Mouse (Mus musculus) right cerebral cortex, postnatal 4 days (tissue): ENCODE results near the gene Grcc10.

Experiments
- DNase-seq: peaks from one replicate; pipeline ENCODE4 v3.0.0-alpha.2; 2022

The Grcc10 gene

GRCm38 (mm10) chr6:124740888-124741761 is at the start of gene Grcc10:
Gene Grcc10, minus strand, starts transcription at chr6:124741374.
- DNase-seq, result peak; percentile 82

DNA sequence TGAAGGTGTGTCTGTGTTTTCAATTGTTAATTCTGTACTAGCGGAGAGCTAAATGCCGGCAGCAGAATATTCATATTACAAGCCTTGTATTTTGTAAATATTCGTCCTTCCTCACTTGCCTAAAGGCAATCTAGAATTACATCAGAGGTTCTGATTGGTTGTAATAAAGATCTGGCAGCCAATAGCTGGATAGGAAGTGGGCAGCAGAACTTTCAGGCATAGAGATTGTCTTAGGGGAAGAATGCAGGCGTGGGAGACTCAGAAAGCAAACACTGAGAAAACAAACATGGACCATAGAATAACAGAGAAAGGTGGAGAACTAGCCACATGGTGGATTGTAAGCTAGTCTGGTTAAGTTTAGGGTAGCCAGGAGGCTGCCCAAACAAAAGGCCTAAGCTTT is 48.9 kb upstream of the Grcc10 start:
- DNase-seq, result no peak

DNA sequence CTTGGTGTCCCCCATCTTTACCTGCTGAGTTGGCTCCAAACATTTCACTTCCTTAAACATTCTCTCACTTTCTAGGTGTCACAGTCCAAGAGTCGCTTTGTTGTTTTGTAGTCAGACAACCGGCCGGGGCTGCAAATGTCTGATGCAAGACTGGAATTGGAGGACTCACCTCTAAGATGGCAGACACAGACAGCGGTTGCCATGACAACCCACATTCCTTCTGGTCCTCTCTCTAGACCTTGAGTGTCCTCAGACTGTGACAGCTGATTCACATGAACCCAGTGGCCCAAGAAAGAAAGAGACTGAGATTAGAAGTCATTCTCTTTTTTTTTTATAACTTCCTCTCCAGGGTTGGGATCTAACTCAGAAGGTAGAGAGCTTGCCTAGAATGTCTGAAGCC is 48.3 kb upstream of the Grcc10 start:
- no peak for DNase-seq

DNA sequence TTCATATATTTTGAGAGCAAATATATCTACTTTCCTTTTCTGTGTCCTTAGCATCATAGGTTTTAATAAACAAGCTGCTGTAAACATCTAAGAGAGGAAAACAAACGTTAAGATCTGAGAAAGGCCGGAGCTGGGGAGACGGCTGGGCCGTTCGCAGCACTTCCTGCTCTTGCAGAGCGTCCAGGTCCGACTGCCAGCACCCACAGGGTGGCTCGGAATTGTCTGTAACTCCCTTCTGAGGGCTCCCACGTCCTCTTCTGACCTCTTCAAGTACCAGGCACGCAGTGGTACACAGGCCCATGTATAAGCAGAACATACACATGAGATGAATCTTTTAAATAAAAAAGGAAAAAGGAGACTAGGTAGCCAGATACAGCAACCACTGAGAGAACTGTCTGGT is 46.5 kb upstream of the Grcc10 start:
- no peak for DNase-seq

DNA sequence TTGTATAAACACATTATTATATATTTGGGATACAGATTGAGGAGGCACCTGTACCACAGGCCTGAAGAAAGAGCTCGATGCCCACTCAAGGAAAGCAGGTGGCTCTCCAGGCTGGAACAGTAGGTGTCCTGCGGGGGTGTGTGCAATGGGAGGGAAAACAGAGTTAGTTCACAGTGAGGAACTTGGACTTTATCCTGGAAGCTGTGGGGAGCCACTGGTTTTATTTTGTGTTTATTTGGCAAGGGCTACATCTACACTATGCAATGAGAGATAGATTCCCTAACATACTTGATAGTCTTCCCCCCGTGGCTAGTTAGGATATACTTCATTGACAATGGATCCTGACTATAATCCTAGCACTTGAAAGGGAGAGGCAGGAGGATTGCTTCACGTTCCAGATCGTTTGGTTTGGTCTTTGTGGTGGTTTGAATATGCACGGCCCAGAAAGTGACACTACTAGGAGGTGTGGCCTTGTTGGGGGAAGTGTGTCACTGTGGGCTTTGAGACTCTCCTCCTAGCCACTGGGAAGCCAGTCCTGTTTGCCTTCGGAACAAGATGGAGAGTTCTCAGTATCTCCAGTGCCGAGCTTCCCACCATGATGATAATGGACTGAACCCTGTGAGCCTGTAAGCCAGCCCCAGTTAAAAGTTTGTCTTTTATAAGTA is 45.7 kb upstream of the Grcc10 start:
- DNase-seq, result no peak

DNA sequence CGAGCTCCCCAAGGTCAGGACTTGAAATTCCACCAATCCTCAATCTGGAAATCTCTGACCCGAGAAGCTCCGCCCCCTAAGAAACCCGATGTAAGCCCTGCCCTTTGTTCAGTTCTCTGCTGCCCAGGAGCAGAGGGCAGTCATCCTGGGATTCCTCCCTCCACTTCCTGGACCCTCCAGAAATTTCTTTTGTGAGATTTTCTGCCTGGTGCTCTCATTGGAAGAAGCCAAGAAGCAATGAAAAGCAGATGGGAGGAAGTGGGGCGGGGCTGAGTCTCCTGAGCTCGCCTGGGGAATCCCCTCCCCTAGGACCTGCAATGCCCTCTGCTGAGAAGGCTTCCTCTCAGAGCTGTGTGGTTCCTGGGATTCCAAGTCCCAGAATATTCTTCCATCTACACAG is 41.3 kb upstream of the Grcc10 start:
- no peak for DNase-seq

DNA sequence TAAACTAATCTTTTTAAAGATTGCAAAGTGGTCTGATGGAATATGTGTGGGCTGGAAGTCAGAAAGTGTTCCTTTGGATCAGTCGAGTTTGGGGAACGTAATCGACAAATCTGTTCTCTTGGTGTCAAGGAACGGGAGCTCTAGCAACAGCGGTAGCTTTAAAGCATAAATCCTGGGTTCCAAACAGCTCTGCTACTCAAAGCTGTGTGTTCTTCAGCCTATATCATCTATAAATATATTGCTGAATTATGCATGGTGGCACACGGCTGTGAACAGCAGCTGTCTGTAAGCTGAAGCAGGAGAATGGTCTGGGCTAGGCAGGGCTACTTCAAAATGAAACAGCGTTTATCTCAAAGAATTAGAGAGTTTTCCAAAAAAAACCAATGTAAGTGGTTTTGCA is 39.7 kb upstream of the Grcc10 start:
- no peak for DNase-seq

DNA sequence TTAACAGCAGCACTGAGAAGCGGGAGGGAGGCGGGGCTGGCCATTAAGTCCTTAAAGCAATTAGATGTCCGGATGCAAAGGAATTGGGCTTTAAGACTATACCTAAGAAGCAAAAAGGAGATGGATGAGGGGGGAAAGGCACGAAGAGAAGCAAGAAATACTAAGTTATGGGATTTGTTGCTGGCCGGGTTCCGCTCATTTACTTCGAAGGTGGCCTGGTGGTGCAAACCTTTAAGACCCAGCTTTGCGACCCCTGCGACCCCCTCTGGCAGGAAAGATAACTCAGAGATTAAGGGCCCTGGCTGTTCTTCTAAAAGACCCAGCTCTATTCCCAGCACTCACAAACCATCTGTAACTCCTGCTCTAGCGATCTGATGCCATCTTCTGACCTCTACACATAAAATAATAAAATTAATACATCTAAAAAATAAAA is 38.8 kb upstream of the Grcc10 start:
- no peak for DNase-seq

DNA sequence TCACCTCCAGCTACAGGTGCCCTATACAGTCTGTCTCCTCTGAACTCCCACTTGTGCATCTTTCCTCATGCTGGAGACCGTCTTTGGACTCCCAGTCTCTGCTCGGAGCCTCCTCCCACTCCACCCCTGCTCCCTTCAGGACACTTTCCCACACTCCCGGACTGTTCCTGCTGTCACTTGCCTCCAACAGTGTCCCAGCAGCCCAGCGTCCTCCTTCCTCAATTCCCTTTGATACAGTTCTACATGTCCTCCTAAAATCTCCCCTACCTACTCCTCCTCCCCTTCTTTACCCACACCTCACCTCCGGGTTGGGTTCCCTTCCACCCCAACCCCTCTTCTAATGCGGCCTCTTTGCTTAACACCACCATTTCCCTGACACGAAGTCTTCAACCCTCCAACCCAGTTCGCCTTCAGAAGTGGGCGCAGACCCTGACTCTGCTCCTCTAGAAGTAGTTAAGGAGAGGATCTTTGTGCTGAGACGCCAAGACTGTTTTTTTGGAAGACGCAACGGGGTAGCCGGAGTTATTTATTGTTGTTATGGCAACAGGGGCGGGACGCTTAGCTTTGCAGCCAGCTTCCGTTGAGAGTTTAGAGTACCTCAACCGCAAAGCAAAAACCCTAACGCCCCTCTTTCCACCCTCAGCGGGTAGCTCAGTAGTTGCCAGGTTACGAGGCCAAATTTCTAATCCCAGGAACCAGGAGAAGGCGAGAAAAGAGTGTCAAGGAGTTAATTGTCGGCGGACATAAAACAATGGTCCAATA is 38.2 kb upstream of the Grcc10 start, which contains the start of gene Lrrc23:
TSS of gene Lrrc23 (minus strand) at position 506 of the 762 bp plus-strand sequence.
- DNase-seq, result no peak

DNA sequence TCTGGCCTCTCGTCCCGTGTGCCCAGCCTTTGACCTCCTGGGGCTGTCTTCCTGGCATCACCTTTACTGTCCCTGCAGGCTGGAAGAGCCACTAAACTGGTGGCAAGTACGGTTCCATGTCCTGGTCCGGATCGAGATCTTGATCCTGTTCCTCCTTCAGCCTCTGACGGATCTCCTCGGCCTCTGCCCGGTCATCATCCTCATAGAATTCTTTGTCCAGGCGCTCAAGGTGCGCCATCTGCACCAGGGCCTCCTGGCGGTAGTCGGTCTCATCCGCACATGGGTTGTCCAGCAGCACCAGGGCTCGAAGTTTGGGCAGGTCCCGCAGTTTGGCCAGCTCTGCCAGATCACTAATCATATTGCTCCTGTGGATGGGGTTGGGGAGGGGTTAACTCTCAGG is 29.3 kb upstream of the Grcc10 start:
- DNase-seq, result no peak

GRCm38 (mm10) chr6:124770013-124770412 is 28.8 kb upstream of the Grcc10 start:
- no peak for DNase-seq

DNA sequence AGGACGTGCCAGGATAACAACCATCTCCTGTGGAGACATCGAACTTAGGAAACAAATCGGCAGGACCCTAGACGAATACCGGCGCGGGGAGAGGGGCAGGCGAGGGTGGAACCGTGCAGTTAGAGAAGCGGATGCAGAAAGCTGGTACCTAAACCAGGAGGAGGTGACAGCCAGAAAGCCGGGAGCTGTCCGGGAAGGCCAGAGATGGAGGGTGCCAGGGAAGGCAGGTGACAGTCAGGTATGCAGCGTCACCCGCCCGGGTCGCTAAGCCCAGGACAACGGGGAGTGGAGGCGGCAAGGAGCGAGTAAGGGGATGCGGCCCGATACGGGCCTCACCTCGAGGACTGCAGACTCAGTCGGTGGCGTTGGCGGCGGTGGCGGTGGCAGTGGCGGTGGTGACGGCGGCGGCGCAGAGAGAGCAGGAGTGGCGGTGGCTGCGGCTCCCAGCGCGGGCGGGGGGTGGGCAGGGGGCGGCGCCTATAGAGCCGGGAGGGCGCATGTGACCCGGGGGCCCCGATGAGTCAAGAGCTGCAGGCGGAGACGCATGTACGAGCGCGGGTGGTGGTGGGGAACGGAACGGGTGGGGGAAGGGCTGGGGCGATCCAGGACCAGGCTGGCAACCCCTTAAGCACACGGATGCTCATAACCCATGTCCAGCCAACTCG is 28.1 kb upstream of the Grcc10 start, which contains the start of gene Eno2:
TSS of gene Eno2 (minus strand) at position 573 of the 665 bp plus-strand sequence.
- DNase-seq, result peak; percentile 82

- no peak for DNase-seq
Measured at GRCm38 (mm10) chr6:124768704-124769044, 27.5 kb upstream of the Grcc10 start.

- no peak for DNase-seq
Measured at GRCm38 (mm10) chr6:124767920-124768703, 26.9 kb upstream of the Grcc10 start.

DNA sequence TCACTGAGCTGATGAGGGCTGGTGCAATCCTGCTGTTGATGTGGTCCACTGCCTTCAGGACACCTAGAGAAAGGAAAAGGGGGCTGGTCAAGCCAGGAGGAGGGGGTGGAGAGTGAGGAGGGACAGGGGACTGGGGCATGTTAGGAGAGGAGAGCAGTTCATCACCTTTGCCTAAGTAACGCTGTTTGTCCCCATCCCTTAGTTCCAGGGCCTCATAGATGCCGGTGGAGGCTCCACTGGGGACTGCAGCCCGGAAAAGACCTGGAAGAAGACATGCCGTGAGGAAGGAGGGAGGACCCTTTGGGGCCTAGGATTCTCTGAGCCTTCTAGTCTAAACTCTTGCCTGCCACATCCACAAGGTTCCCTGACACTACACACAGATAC is 26.4 kb upstream of the Grcc10 start:
- no peak for DNase-seq

GRCm38 (mm10) chr6:124765951-124766350 is 24.8 kb upstream of the Grcc10 start:
- DNase-seq, result no peak

DNA sequence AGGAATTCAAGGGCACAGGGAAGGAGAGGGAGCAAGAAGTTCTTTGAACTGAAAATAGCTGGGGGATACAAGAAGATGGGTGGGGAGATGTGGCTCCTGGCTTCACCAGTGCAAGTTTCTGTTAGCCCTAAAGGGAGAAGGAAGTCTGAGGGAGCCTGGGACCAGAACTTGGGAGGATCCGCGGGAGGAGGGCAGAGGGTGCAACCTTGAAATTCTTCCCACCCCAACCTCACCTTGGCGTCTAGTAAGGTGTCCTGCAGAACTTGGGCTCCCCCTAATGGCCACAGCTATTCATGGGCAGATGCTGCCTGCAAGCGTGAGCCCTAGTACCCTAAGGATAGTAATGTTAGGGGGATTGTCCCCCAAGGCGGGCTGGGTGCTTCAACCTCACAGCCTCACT is 18.1 kb upstream of the Grcc10 start:
- peak; percentile 63 for DNase-seq

GRCm38 (mm10) chr6:124758849-124759232 is 17.7 kb upstream of the Grcc10 start:
- DNase-seq, result no peak

DNA sequence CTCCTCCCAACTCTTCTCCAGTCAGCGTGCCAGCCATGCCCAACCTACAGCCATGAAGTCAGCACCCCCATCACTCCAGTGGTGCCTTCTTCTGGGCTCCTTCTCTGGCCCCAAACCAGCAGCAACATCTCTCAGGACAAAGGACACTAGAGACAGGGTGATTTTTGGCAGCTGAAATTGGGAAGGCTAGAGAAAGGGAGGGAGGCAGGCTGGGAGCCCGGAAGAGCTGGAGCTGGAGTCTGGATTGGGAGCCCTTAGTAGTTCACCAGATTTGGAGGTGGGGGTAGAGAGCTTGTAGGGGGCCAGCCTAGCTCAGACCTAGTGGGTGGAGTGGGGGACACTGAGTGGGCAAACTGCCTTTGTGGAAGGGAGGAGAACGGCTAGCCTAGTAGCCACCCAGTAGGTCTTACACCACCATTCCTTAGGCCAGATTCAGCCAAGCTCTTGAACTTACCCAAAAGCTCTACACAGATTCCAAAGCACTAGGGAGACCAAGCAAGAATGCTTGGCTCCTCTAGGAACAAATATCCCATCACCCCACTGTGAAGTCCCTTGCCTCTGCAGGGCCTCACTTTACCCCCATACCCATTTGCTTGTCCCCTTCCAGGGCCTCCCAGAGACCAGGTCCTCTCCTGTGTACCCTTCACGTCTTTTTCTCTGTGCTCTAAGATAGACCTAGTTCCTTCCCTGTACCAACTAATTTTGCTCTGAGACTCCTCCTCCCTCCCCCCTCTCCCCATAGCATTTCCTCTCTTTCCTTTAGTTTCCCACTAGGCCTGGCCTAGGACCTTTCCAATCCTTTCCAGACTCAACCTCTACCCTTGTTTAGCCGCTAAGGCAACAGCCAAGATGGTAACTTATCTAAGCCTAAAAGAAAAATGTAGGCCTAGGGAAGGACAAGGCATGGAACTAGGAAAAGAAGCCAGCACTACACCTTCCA is 17.0 kb upstream of the Grcc10 start:
- peak; percentile 49 for DNase-seq

DNA sequence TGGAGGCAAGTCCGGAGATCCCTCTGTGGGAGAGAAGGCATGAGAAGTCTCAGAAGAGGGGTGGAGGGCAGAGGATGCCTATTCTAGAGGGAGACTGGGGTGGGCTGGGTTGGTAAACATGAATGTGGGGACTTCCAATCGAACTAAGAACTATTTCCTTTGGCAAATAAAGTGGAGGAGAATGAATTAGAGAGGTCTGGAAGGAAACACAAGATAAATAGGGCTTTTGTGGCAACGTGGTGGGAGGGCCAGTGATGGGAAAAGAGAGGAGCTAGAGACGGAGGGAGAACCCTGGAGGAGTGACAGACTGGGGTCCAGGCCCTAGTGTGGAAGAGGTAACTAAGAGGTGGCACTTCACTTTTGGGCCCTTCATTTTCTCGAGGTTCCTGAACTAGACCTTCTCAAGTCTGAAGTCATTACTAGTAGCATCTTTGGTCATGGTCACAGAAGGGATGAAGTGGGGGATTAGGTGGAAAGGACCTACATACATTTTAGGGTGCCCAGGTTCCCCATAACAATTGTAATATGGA is 16.2 kb upstream of the Grcc10 start:
- no peak for DNase-seq
